Mouse (Mus musculus) embryonic fibroblast, embryonic 13.5 days (primary cell): ENCODE data around the gene Pard3. TPM values are rescaled to one million over a fixed set of nuclear protein-coding genes. Genes with fewer than 3 reads are reported as not detected.
"Not testable (repeated sequence)": the region's sequence is repeated elsewhere in the genome, so short reads cannot be mapped to it uniquely, and the experiment has no call there.

ENCODE experiments used
- H3K27ac ChIP-seq: 2 replicates; pipeline ENCODE4 v1.5.1; 2012; ENCODE audit warnings: low read length, control low read depth, inconsistent platforms; ENCODE audit not compliant: insufficient read depth
- H3K4me1 ChIP-seq: 2 replicates; pipeline ENCODE4 v1.6.1; 2011; ENCODE audit warnings: low read length; ENCODE audit not compliant: control insufficient read depth, insufficient read depth
- H3K4me3 ChIP-seq: 2 replicates; pipeline ENCODE4 v1.5.1; 2011; ENCODE audit warnings: mild to moderate bottlenecking, control low read depth, low read length; ENCODE audit not compliant: insufficient read depth
- CTCF ChIP-seq: IDR thresholded peaks from 2 replicates; pipeline ENCODE4 v1.5.1; 2011; ENCODE audit warnings: mild to moderate bottlenecking, control low read depth, low read length, moderate library complexity, borderline replicate concordance; ENCODE audit not compliant: insufficient read depth
- POLR2A ChIP-seq: IDR thresholded peaks from 2 replicates; pipeline ENCODE4 v1.6.1; 2011; ENCODE audit warnings: low read depth, mild to moderate bottlenecking, control low read depth, low read length, moderate library complexity
- polyA plus RNA-seq: library from polyadenylated mRNA; stranded (reverse); fragments of >200 nt; gene quantifications from 2 replicates; pipeline ENCODE4 v1.2.4, GENCODE M21; 2011; ENCODE audit warnings: low read depth; ENCODE audit not compliant: missing spikeins, insufficient read length

Gene Pard3
- polyA plus RNA-seq, 1 experiment: 34.4 TPM

- Histone ChIP-seq H3K4me1 (peaks cover 6% of the 10 kb centered on the region), H3K27ac (no peak overlapping the region), H3K4me3 (no peak overlapping the region)
- TF ChIP-seq CTCF (no peak), POLR2A (no peak)
Measured at GRCm38 (mm10) chr8:127148821-127149220, 85.1 kb downstream of the Pard3 start.

DNA sequence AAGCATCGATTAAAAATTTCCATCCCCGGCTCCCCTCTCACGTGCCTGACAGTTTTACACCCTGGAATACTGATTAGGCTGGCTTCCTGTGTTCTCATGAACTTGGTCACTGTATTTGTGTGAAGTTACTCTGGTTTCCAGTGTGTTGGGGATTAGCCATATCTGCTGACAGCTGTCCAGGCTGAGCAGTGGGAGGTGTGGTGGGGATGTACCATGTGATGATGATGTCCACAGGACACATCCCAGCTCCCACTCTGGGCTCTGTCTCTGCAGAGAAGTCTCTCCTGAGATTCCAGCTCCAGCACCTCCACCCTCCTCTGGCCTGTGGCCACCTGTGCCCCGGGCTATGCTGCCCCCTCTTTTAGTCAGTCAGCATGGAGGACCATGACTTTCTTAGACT is 87.0 kb downstream of the Pard3 start:
- Histone ChIP-seq H3K4me1 (0 out of 2 replicates have a peak, but pooled peaks cover 4% of the 10 kb centered on the region), H3K4me3 (no peak overlapping the region)
- TF ChIP-seq POLR2A (no peak), CTCF (no peak)

GRCm38 (mm10) chr8:127151706-127152105 is 88.0 kb downstream of the Pard3 start:
- no peak overlapping the region for H3K4me3 ChIP-seq
- H3K4me1 ChIP-seq: 0 out of 2 replicates have a peak, but pooled peaks cover 4% of the 10 kb centered on the region
- TF ChIP-seq POLR2A: no peak
- TF ChIP-seq CTCF: no peak
- H3K27ac ChIP-seq: no peak overlapping the region

More for the DNA sequence above, 87.0 kb downstream of the Pard3 start:
- H3K27ac ChIP-seq: no peak overlapping the region

- no peak for TF ChIP-seq POLR2A
- no peak for TF ChIP-seq CTCF
- Histone ChIP-seq H3K4me3 (no peak overlapping the region), H3K4me1 (0 out of 2 replicates have a peak, but pooled peaks cover 4% of the 10 kb centered on the region), H3K27ac (no peak overlapping the region)
Measured at GRCm38 (mm10) chr8:127157087-127157486, 93.4 kb downstream of the Pard3 start.

DNA sequence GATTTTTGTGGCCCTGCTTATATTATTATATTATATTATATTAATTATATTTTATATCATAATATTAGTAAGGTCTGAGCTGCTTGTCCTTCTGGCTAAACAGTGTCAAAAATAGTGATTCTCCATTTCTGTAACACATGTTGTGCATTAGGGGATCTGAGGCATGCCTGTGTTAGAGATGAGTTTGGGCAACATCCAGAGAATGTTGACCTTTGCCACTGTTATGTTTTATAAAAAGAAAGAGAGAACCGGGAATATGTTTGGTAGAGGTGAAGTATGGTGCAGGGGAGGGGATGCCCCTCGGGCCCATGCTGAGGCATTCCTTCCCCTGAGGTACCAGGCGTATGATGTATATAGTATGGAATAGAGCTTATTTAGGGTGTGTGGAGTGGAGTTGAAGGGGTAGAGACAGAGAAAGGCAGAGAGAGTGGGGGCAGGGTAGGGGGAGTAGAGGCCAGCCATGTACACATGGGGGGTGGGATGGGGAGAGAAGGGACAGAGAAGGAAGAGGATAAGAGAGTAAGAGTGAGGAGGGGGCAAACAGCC is 95.8 kb downstream of the Pard3 start:
- TF ChIP-seq POLR2A (no peak), CTCF (no peak)
- Histone ChIP-seq H3K27ac (no peak overlapping the region), H3K4me3 (no peak overlapping the region), H3K4me1 (no peaks in the 10 kb centered on the region)

- no peak overlapping the region for H3K27ac ChIP-seq
- TF ChIP-seq POLR2A: no peak
- TF ChIP-seq CTCF: no peak
- no peaks in the 10 kb centered on the region for H3K4me1 ChIP-seq
- H3K4me3 ChIP-seq: no peak overlapping the region
Measured at GRCm38 (mm10) chr8:127161854-127162253, 98.2 kb downstream of the Pard3 start.

DNA sequence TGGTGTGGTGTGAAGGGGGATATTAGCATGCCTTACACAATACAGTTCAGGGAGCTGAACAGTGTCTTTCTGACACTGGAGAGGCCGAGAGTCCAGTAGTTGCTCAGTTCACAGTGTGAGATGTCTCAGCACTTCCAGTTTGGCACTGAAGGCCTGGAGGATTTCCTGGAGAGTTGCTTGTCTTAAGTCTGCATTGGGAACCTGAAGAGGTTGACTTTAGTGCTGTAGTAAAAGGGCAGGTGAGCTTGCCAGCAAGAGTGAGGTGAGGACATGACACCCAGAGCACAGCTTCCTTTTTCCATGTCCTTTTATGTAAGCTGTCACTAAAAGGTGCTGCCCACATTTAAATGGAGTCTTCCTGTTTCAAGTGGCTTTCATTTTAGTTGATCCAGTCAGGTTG is 99.1 kb downstream of the Pard3 start:
- TF ChIP-seq POLR2A: no peak
- TF ChIP-seq CTCF: no peak

GRCm38 (mm10) chr8:127164326-127165280 is 100.9 kb downstream of the Pard3 start:
- Histone ChIP-seq H3K4me3 (no peak overlapping the region), H3K27ac (no peak overlapping the region), H3K4me1 (no peaks in the 10 kb centered on the region)
- no peak for TF ChIP-seq POLR2A
- no peak for TF ChIP-seq CTCF

More for the DNA sequence above, 99.1 kb downstream of the Pard3 start:
- H3K4me1 ChIP-seq: no peaks in the 10 kb centered on the region
- no peak overlapping the region for H3K27ac ChIP-seq
- H3K4me3 ChIP-seq: no peak overlapping the region

GRCm38 (mm10) chr8:127168496-127168895 is 104.8 kb downstream of the Pard3 start:
- Histone ChIP-seq H3K27ac (no peak overlapping the region), H3K4me1 (peaks cover 4% of the 10 kb centered on the region), H3K4me3 (no peak overlapping the region)
- no peak for TF ChIP-seq POLR2A
- TF ChIP-seq CTCF: no peak

DNA sequence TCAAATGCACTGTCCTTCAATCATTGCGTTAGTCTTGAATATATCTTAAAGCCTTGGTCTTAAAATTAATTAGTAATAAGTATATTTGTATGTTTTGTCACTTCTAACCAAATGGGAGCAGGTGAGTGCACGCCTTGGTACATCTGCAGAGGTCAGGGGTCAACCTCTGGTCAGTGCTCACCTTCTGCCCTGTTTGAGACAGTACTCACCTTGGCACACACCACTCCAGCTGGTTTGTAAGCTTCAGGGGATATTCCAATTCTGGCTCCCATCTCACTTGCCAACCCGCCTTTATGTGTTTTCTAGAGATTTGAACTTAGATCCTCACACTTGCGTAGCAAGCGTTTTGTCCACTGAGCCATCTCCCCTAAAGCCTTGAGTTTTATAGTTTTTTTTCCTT is 105.7 kb downstream of the Pard3 start:
- Histone ChIP-seq H3K27ac (no peak overlapping the region), H3K4me3 (no peak overlapping the region), H3K4me1 (peaks cover 4% of the 10 kb centered on the region)
- TF ChIP-seq POLR2A: no peak
- TF ChIP-seq CTCF: no peak

- not testable (repeated sequence) for H3K27ac ChIP-seq, H3K4me3 ChIP-seq, H3K4me1 ChIP-seq
Measured at GRCm38 (mm10) chr8:127170372-127170771, 106.7 kb downstream of the Pard3 start.
